Mouse (Mus musculus) urinary bladder, adult 2 months (tissue): ENCODE measurements around the gene Intu. TPM values are rescaled to one million over a fixed set of nuclear protein-coding genes. Genes with fewer than 3 reads are reported as not detected.

Source experiments
- DNase-seq: peaks from one replicate; pipeline ENCODE4 v3.0.0; 2022; ENCODE audit warnings: low spot score
- polyA plus RNA-seq: library from polyadenylated mRNA; depleted of rRNA; stranded (reverse); fragments of >200 nt; gene quantifications from 2 replicates; pipeline ENCODE4 v1.2.3, GENCODE M21; 2012; rRNA removed

The Intu gene
- 2.7 and 3.2 TPM in 2 replicates for polyA plus RNA-seq

DNA sequence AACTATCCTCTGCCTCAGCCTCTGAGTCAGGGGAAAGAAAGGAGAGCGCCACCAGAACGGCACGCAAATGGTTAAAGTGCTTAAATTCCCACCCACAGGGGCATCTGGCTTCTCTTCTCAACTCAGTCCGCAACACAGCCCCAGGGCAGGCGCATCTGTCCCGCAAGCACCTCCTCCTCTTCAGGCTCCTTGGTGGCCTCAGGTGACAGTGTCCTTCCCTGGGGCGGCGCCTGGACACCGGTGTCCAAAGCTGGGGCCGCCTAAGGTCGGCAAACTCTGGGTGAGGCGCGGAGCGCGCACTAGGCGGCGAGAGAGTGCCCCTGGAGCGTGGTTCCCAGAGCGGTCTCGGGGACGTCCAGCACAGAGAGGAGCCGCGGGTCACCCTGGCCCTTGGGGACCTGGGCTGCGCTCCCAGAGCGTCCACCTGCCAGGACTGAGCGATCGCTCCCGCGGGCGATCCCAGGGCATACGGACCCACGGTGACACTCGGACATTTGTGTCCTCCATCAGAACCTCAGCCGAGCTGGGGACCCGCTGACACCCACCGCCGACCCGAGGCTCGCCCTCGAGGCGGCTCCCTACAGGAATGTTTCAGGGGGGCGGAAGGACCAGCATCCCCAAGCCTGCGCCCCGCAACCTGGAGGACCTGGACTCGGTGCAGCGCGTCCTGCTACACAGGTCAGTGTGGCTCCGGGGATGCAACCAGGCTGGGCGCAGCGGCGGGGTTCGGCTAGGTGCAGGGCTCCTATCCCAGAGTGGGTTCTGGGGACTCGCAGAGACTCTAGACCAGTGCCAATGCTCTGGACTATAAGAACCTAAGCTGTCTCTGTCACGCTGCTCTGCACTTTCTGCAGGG is at the start of gene Intu:
TSS of gene Intu (plus strand) at position 1 of the 856 bp plus-strand sequence.
- DNase-seq, result peak; percentile 37

DNA sequence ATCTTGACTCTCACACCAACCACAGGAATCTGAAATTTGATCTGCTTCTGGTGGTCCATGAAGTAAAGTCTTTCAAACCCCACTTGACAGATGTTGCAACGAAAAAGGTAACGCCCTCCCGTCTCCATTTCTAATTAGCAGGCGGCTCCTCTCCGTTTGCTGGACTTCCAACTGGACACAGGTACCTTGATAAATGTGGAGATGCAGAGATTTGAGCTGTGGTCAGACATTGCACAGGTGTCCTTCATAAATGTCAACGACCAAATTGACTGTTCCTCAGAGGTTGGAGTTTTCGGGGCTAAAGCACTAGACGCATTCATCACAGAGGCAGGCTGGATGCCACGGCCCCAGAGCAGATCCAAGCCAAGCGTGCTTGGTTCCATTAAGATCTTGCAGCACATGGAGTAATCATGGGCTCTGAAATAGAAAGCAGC is 47.8 kb upstream of the Intu start:
- no peak for DNase-seq

DNA sequence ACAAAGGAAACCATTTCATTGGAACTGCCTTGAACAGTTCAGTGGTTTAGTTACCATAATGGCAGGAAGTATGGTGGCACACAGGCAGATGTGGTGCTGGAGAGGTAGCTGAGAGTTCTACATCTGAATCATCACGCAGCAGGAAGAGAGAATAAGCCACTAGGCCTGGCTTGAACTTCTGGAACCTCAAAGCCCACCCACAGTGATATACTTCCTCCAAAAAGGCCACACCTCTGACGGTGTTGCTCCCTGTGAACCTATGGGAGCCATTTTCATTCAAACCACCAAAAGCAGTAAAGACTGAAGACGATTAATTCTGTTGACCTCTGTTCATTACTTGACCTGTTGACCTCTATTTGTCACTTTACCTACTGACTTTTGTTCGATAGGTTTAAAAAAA is 43.7 kb upstream of the Intu start:
- DNase-seq, result no peak

DNA sequence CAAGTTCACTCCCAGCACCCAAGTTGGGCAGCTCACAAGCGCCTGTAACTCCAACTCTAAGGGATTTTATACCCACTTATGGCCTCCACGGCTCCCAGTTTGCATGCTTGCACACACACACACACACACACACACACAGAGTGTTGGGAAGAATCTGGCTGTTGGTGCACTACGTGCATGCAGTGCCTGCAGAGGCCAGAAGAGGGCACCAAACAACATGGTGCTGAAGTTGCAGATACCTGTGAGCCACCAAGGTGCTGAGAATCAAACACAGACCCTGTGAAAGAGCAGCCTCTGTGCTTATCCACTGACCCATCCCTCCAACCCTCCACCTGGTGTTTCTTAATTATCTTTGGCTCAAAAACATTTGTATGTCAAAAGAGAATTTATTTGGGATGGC is 39.3 kb upstream of the Intu start:
- no peak for DNase-seq

DNA sequence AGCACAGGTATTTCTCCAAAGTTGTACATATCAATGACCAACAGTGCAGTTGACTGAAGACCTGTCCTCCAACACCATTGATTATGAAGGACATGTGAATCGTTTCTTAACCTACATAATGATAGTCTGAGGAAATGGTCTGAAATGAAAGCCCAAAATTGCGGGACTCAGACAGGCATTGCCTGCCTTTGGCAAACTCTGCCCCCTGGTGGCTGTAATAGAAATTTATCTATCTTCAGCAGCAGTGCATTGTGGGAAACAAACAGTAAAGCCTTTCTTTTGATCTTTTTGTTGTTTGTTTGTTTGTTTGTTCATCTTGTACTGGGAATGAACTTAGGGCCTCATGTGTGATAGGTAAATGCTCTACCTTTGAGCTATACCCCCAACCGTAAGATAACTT is 32.2 kb upstream of the Intu start:
- DNase-seq, result no peak

- DNase-seq, result no peak
These were observed 30.8 kb upstream of the Intu start for GRCm38 (mm10) chr3:40500157-40500808.

GRCm38 (mm10) chr3:40504377-40504776 is 26.7 kb upstream of the Intu start:
- DNase-seq, result no peak

- DNase-seq, result no peak
These were observed 25.6 kb upstream of the Intu start for GRCm38 (mm10) chr3:40505451-40506014.

GRCm38 (mm10) chr3:40508927-40509576 is 22.0 kb upstream of the Intu start:
- DNase-seq, result no peak

- no peak for DNase-seq
These were observed 20.5 kb upstream of the Intu start for GRCm38 (mm10) chr3:40510567-40510966.

- DNase-seq, result no peak
These were observed 17.9 kb upstream of the Intu start for GRCm38 (mm10) chr3:40512936-40513829.

GRCm38 (mm10) chr3:40518240-40518639 is 12.8 kb upstream of the Intu start:
- DNase-seq, result no peak

- DNase-seq, result no peak
These were observed 11.5 kb upstream of the Intu start for GRCm38 (mm10) chr3:40519555-40519954.

DNA sequence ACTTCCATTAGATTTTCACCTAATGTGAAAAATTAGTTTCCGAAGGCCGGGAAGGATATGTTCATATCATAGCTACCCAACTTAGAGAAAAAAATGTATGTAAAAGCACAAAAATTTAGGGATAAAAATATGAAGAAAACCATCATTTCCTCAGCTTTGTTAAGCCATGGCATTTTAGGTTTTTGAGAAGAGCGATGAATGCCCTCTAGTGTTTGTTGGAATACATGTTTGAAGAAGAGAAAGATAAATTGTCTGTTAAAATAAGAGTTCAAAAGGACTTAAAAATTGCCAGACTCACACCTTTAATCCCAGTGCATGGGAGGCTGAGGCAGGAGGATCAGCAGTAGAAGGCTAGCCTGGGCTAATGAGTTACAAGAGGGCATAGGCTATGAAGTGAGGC is 10.5 kb upstream of the Intu start:
- DNase-seq, result no peak

- DNase-seq, result no peak
These were observed 8.6 kb upstream of the Intu start for GRCm38 (mm10) chr3:40522446-40522845.

GRCm38 (mm10) chr3:40522846-40523245 is 8.2 kb upstream of the Intu start:
- DNase-seq, result no peak

DNA sequence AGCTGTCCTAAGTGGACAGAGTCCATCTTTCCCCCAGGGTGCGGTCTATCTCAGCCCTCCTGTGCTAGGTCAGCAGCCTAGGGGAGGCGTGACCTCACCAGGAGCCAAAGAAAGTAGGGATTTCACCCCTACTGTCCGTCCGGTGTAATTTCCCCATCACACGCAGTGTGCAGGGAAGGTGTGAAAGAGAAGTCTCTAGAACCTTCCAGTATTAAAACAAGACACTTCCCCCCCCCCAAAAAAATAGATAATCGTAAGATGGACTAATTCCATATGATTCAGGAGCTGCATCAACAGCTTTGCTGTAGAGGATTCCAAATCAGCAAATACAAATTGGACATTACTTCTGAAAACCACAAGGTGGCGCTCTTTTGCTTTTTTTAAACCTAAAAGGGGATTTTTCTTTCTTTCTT is 7.7 kb upstream of the Intu start:
- no peak for DNase-seq

- no peak for DNase-seq
These were observed 6.2 kb upstream of the Intu start for GRCm38 (mm10) chr3:40524841-40525240.

DNA sequence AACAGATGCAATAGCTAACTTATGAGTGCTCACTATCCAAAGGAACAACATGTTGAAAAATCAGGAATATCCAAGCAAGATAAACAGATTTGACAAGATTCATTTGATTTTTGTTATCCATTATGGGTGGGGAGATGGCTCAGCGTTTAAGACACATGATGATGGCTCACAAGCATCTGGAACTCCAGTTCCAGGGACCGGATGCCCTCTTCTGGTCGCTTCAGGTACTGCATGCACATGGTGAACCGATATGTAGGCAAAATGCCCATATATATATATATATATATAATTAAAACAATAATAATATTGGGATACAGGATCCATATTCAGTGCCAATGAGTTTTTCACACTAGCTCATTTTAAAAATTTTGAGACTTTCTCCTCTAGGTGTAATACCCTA is 5.7 kb upstream of the Intu start:
- DNase-seq, result no peak

GRCm38 (mm10) chr3:40526095-40526494 is 5.0 kb upstream of the Intu start:
- no peak for DNase-seq

DNA sequence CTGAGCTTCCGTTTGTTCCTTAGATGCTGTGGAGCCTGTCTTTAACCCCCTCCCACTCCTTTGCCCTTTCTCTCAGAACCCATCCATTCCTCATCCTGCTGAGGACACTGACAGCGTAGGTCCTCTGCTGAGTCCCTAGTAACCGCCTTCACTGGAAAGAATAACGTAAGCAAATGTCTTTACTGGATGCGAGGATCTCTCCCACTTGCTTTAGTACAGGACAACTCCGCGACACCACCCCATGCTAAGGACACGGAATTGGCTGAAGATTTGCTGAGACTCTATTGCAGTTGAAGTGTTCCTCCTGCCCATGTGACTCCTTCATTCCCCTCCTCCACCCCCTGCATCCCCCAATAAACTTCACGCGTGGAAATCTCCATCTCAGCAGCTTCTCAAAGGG is 3.9 kb upstream of the Intu start:
- no peak for DNase-seq
